Mouse (Mus musculus): ENCODE measurements around the gene A230050P20Rik.
"Not testable (repeated sequence)": the region's sequence is repeated elsewhere in the genome, so short reads cannot be mapped to it uniquely, and the experiment has no call there.

Gene A230050P20Rik

DNA sequence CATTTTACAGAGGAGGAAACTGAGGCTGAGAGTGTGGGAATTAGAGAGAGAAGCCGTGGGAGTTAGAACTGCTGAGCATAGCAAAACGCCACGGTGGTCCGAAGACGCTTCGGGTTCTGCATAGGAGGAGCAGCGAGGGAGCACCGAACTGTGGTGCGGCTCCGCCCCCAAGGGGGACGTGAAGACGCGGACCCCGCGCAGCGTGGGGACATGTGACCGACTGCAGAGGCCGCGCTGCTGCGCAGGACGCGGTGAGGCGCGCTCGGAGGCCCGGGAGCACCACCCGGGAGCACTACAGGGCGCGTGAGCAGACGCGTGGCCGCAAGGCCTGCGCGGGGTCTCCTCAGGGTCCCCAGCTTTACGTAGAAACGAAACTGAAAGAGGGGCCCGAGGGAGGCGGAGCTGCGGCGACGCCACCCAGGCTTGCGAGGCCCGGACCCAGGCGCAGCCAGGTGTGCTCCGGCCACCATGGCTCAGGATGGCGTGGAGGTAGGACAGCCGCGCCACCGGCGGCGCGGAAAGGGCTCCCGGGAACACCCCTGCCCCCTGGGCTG is at the start of gene A230050P20Rik:
Gene A230050P20Rik, plus strand, starts transcription at position 195 of the 554 bp plus-strand sequence.
- DNase-seq (ENCODE audit: low spot score), result peak; percentile 46

DNA sequence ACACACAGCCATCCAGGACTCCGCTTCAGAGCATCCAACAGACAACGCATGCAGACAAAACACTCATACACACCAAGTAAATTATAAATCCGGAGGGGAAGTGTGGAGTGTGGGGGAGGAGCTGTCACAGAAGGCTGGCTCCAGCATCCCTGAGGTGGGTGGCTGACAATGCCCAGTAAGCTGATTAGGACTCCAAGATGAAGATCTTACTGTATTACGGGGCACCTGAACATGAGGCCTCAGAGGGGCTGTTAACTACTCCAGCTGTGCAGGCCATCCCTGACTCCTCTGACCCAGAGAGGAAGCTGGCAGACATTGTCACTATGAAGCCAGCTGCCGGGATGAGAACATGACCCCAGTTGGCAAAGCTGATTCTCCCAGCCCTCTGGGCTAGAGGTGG is 48.4 kb upstream of the A230050P20Rik start:
- DNase-seq (ENCODE audit: low spot score), result no peak

DNA sequence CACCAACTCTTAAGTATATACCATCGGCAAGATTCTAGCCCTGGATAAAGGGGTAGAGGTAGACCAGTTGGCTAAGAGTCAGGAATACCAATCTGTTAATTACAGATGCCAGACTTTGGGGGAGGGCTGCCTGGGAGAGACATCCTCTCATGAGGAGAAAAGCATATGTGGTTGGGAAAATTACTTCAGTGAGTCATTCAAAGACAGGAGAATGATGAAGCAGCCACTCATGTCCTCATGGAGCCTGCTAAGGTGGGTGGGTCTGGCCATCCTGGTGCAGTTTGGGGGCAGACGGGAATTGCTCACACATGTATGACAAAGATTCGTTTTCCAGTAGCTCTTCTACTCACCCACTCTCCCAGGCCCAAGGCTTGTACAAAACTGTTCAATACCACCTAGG is 45.6 kb upstream of the A230050P20Rik start:
- no peak for DNase-seq (ENCODE audit: low spot score)

GRCm38 (mm10) chr9:20825781-20826180 is 42.7 kb upstream of the A230050P20Rik start:
- no peak for DNase-seq (ENCODE audit: low spot score)

DNA sequence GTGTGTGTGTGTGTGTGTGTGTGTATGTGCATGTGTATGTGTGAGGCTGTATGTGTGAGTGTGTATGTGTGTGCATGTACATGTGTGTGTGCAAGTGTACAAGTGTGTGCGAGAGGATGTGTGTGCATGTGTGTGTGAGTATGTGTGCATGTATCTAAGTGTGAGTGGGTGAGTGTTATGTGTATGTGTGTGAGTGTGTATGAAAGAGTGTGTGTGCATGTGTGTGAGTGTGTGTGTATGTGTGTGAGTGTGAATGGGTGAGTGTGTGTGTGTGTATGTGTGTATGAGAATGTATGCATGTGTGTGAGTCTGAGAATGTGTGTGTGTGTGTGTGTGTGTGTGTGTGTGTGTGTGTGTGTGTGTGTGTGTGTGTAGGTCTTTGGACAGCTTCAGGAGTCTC is 40.3 kb upstream of the A230050P20Rik start:
- no peak for DNase-seq (ENCODE audit: low spot score)

- DNase-seq (ENCODE audit: low spot score), result peak; percentile 97
Measured at GRCm38 (mm10) chr9:20830901-20831643, 37.4 kb upstream of the A230050P20Rik start.

- DNase-seq (ENCODE audit: low spot score), result no peak
Measured at GRCm38 (mm10) chr9:20834881-20835280, 33.6 kb upstream of the A230050P20Rik start.

- not testable (repeated sequence) for DNase-seq (ENCODE audit: low spot score)
Measured at GRCm38 (mm10) chr9:20835431-20835954, 32.9 kb upstream of the A230050P20Rik start.

DNA sequence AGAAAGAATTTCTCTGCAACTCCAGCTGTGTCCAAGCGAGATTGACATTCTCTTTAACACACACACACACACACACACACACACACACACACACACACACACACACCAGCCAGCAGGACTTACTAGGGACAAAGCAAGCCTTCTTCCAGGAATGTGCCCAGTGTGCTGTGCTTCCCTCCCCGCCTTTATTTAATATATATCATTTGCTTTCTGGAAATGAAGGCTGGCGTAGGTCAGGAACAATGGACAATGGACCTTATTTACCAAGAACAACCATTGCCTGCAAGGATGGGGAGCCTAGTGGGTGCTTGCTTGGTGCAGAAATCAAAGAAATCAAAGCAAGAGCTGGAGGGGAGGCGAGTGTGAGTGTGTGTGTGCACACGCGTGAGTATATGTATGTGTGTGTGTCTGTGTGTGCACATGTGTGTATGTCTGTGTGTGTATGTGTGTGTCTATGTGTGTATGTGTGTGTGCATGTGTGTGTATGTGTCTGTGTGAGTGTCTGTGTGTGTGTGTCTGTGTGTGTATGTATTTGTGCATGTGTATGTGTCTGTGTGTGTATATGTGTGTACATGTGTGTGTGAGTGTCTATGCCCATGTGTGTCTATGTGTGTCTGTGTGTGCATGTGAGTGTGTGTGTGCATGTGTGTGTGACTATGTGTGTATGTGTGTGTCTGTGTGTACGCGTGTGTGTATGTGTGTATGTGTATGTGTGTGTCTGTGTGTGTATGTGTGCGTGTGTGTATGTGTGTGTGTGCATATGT is 31.1 kb upstream of the A230050P20Rik start:
- DNase-seq (ENCODE audit: low spot score), result no peak

GRCm38 (mm10) chr9:20838931-20839330 is 29.5 kb upstream of the A230050P20Rik start:
- DNase-seq (ENCODE audit: low spot score), result no peak

- DNase-seq (ENCODE audit: low spot score), result no peak
Measured at GRCm38 (mm10) chr9:20842211-20842610, 26.2 kb upstream of the A230050P20Rik start.

- no peak for DNase-seq (ENCODE audit: low spot score)
Measured at GRCm38 (mm10) chr9:20842670-20843069, 25.8 kb upstream of the A230050P20Rik start.

DNA sequence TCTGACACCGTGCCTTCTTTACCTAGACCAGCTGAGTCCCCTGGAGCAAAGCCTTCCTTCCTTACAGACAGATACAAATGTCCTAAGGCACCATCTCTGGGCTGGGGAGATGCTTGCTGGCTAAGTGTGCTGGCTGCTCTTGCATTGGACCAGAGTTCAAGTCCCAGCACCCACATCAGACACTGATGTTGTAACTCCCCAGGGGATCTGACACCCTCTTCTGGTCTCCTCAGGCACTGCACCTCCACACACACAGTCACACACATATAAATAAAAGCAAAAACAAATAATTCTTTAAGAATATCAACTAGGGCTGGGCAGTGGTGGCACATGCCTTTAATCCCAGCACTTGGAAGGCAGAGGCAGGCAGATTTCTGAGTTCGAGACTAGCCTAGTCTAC is 18.3 kb upstream of the A230050P20Rik start:
- no peak for DNase-seq (ENCODE audit: low spot score)

DNA sequence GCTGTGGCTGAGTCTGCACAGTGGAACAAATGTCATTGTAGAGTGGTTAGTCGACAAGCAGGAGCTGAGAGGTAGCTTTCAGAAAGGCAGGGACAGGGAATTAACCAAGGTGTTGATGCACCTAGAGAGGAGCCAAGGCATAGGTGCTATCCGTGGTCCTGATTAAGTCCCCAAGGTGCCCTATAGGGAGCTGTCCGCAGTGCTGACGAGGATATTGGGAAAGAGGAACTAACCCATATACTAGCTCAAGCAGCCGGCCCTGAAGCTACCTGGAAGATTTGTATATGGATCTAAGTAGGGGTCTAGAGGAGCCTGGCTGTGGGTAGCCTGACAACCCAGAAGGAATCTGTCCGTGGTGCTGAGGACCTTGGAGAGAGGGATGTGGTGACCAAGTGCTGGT is 11.3 kb upstream of the A230050P20Rik start:
- DNase-seq (ENCODE audit: low spot score), result peak; percentile 52

- no peak for DNase-seq (ENCODE audit: low spot score)
Measured at GRCm38 (mm10) chr9:20859926-20860325, 8.5 kb upstream of the A230050P20Rik start.

DNA sequence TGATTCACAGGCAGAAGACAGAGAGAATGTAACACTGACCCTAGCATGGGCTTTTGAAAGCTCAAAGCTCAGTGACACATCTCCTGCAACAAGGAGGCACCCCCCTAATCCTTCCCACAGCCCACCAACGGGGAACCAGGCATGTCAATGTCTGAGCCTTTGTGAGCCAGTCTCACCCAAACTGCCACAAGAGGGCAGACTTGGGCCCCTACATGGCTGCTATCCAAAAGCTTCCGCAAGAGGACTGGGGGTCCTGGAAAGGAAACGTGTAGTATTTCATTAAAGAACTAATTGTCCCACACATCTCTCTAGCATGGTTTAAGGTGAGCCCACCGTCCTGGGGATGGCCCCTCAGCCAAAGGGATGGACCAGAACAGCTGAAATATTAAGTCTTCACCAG is 6.6 kb upstream of the A230050P20Rik start:
- no peak for DNase-seq (ENCODE audit: low spot score)

DNA sequence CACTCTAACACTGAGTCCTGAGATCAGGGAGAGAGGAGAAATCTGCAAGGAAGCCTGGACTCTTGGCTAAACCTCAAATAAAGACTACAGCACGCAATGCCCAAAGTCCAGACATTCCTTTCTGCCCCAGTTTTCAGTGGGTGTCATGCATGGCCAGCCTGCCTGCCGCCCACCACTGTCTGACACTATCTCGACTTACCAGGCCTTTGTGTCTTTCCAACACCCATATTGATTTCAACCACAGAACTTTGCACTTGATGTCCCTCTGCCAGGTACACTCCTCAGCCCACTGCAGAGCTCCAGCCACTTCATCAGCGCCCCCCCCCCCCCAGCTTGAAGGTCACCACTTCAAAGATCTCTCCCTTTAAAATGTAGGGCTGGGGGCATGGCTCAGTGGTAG is 6.2 kb upstream of the A230050P20Rik start:
- DNase-seq (ENCODE audit: low spot score), result no peak

GRCm38 (mm10) chr9:20866879-20867278 is 1.6 kb upstream of the A230050P20Rik start:
- no peak for DNase-seq (ENCODE audit: low spot score)

GRCm38 (mm10) chr9:20869246-20869645 is 804 bp downstream of the A230050P20Rik start:
- DNase-seq (ENCODE audit: low spot score), result no peak

DNA sequence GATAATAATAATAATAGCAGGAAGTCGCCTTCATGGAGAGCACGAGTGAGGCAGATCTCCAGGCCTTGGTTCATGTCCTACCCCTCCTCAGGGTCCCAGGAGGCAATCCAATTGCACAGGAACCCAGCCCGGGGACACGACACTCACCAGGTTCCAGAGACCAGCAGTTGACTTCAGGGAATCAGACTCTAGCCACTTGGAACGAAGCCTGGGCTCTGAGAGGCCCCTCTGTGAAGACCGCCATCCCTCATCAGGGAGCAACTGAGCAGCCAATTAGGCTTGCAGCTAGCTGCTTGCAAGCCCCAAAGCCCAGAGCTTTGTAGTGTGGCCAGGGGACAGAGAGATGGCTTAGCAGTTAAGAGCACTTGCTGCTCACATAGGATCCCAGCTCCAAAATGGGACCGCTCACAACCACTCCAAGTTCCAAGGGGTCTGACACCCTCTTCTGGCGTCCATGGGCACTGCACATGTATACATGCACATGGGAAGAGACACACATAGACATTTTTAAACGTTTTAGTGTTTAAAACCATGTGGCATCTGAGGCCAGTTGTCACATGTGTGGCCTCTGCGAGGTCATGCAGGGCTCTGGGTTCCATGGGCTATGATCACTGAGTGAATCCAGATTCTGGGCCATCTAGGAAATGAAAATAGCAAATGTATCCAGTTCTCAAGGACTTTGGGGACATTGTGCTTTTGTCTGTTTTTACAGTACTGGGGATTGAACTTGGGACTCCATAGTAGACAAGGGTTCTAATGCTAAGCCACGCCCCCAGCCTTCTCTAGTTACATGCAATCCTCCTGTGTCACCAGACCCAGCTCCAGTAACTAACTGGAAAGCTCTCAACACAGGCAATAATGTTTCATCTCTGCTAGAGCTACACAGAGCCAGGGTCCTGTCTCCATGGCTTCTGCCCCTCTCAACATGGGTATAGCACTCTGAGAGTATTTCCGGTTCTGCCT is 2.0 kb downstream of the A230050P20Rik start:
- no peak for DNase-seq (ENCODE audit: low spot score)

DNA sequence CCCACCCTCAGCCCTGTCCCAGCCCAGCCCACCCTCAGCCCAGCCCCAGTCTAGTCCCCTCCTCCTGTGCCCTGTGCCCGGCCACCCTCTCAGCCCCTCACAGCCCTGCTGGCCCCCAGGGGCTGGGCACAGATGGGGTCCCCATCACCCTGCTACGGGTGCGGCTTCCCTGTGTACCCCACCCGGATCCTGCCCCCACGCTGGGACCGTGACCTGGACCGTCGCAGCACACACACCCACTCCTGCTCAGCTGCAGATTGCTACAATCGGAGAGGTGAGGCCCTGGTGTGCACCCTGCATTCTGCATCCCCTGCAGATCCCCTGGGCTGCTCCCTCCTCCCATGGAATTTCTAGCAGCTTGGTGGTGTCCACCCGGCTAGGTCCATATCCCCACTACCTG is 4.5 kb downstream of the A230050P20Rik start:
- DNase-seq (ENCODE audit: low spot score), result no peak

DNA sequence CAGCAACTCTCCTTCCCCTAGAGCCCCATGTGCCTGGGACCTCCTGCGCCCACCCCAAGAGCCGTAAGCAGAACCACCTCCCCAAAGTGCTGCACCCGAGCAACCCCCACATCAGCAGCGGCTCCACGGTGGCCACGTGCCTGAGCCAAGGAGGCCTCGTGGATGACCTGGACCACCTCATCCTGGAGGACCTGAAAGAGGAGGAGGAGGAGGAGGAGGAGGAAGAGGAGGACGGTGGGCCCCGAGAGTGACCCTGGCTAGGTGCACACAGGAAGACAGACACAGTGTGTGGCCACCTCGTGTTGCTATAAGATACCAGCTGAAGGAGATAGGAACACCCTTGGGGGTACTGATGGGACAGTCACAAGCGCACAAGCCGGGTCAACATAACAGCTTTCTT is 5.1 kb downstream of the A230050P20Rik start:
- DNase-seq (ENCODE audit: low spot score), result no peak

Measured in urinary bladder, postnatal 25 days (tissue).